Mouse (Mus musculus) embryo, embryonic 10.5 days (tissue): ENCODE measurements around the gene Nol8.
A peak's percentile ranks its signal among the peaks of the same experiment; 100 is the strongest.

Source experiments
- DNase-seq: peaks from one replicate; pipeline ENCODE4 v3.0.0-alpha.2; 2015; ENCODE audit warnings: low spot score

The Nol8 gene

GRCm38 (mm10) chr13:49684266-49684665 is 31.4 kb downstream of the Nol8 start:
- no peak for DNase-seq

- no peak for DNase-seq
Measured at GRCm38 (mm10) chr13:49691056-49691455, 38.2 kb downstream of the Nol8 start.

- no peak for DNase-seq
Measured at GRCm38 (mm10) chr13:49703216-49703779, 50.4 kb downstream of the Nol8 start.

GRCm38 (mm10) chr13:49706032-49706690 is 53.3 kb downstream of the Nol8 start:
- peak; percentile 14 for DNase-seq

GRCm38 (mm10) chr13:49708311-49708710 is 55.4 kb downstream of the Nol8 start:
- DNase-seq: no peak

- DNase-seq: no peak
Measured at GRCm38 (mm10) chr13:49712047-49712721, 59.3 kb downstream of the Nol8 start.

GRCm38 (mm10) chr13:49719310-49719709 is 66.4 kb downstream of the Nol8 start:
- DNase-seq: no peak
